Mouse (Mus musculus) hindbrain, embryonic 13.5 days (tissue): ENCODE results near the gene Kdm4d. TPM values are rescaled to one million over a fixed set of nuclear protein-coding genes. Genes with fewer than 3 reads are reported as not detected.
"Not testable (repeated sequence)": the region's sequence is repeated elsewhere in the genome, so short reads cannot be mapped to it uniquely, and the experiment has no call there.

ENCODE experiments used
- ATAC-seq: fragments of 200-750 bp; cut with Nextera tagmentation; 2 replicates; pipeline ENCODE4 v1.8.0; 2017; ENCODE audit warnings: moderate TSS enrichment; ENCODE audit not compliant: low FRiP score
- H3K27ac ChIP-seq: fragments of 300-500 bp; sonication (generic); 2 replicates; pipeline ENCODE4 v1.5.1; 2015; ENCODE audit warnings: inconsistent platforms, mild to moderate bottlenecking, moderate library complexity
- H3K27me3 ChIP-seq: fragments of 300-500 bp; sonication (generic); 2 replicates; pipeline ENCODE4 v1.6.1; 2015; ENCODE audit warnings: mild to moderate bottlenecking, inconsistent platforms
- H3K36me3 ChIP-seq: fragments of 300-500 bp; sonication (generic); 2 replicates; pipeline ENCODE4 v1.6.1; 2015; ENCODE audit warnings: mild to moderate bottlenecking, inconsistent platforms
- H3K4me1 ChIP-seq: fragments of 300-500 bp; sonication (generic); replicated peaks from 2 replicates; pipeline ENCODE4 v1.6.1; 2015; ENCODE audit warnings: inconsistent platforms
- H3K4me2 ChIP-seq: fragments of 300-500 bp; sonication (generic); 2 replicates; pipeline ENCODE4 v1.6.1; 2015; ENCODE audit warnings: inconsistent platforms, mild to moderate bottlenecking, moderate library complexity
- H3K4me3 ChIP-seq: fragments of 300-500 bp; sonication (generic); 2 replicates; pipeline ENCODE4 v1.5.1; 2015; ENCODE audit warnings: mild to moderate bottlenecking, inconsistent platforms
- H3K9ac ChIP-seq: fragments of 300-500 bp; sonication (generic); 2 replicates; pipeline ENCODE4 v1.6.1; 2015; ENCODE audit warnings: mild to moderate bottlenecking, inconsistent platforms
- H3K9me3 ChIP-seq: fragments of 300-500 bp; sonication (generic); 2 replicates; pipeline ENCODE4 v1.6.1; 2016; ENCODE audit warnings: inconsistent platforms
- WGBS: fragments of 180-500 bp; shearing (Covaris S2); methylation state at CpG from one replicate; pipeline ENCODE4 v1.1.7; 2015; 5-methylcytosine and 5-hydroxymethylcytosine counted together
- polyA plus RNA-seq: library from polyadenylated mRNA; unstranded; fragments of >200 nt; fragmentation: Nextera tagmentation; extraction: Ambion mirVana; gene quantifications from 2 replicates; pipeline ENCODE4 v1.2.1, GENCODE M21; 2015

The Kdm4d gene
- polyA plus RNA-seq, 1 experiment from 2014 or later, result 0.36 TPM

- Histone ChIP-seq H3K4me3 (no peak overlapping the region), H3K4me1 (no peaks in the 10 kb centered on the region), H3K36me3 (0 out of 2 replicates have a peak, but pooled peaks cover 11% of the 10 kb centered on the region), H3K9me3 (no peaks in the 10 kb centered on the region), H3K27ac (no peak overlapping the region), H3K4me2 (no peak overlapping the region), H3K27me3 (no peaks in the 10 kb centered on the region), H3K9ac (no peak overlapping the region)
- no peak for ATAC-seq
- 90% methylated on average over 3 of the region's 3 CpGs for WGBS
These were observed 17.8 kb upstream of the Kdm4d start for GRCm38 (mm10) chr9:14518105-14518504.

GRCm38 (mm10) chr9:14517296-14517695 lies 17.0 kb upstream of the Kdm4d start:
- no peaks in the 10 kb centered on the region for H3K9me3 ChIP-seq
- no peak for ATAC-seq
- 56% methylated on average over 1 of the region's 1 CpGs for WGBS
- H3K27ac ChIP-seq, result no peak overlapping the region
- no peak overlapping the region for H3K4me2 ChIP-seq
- H3K9ac ChIP-seq, result no peak overlapping the region
- no peak overlapping the region for H3K4me3 ChIP-seq
- no peaks in the 10 kb centered on the region for H3K27me3 ChIP-seq
- H3K4me1 ChIP-seq, result no peaks in the 10 kb centered on the region
- peaks cover 17% of the 10 kb centered on the region; the same call in 1 of the 2 replicates for H3K36me3 ChIP-seq

GRCm38 (mm10) chr9:14512633-14513445 lies 12.6 kb upstream of the Kdm4d start:
- no peaks in the 10 kb centered on the region for H3K9me3 ChIP-seq
- 79% methylated on average over 9 of the region's 9 CpGs for WGBS
- no peaks in the 10 kb centered on the region for H3K4me1 ChIP-seq
- peak; percentile 78; the same call in 1 of the 2 replicates for ATAC-seq
- no peak overlapping the region for H3K9ac ChIP-seq
- no peak overlapping the region for H3K27ac ChIP-seq
- no peak overlapping the region for H3K4me2 ChIP-seq
- H3K36me3 ChIP-seq, result peaks cover 50% of the 10 kb centered on the region
- H3K27me3 ChIP-seq, result no peaks in the 10 kb centered on the region
- no peak overlapping the region for H3K4me3 ChIP-seq

GRCm38 (mm10) chr9:14500916-14501424 lies 688 bp upstream of the Kdm4d start:
- Histone ChIP-seq H3K4me2 (peak overlapping the region; percentile 80), H3K27me3 (no peaks in the 10 kb centered on the region), H3K9ac (peak overlapping the region; percentile 78), H3K4me3 (peak overlapping the region; percentile 64), H3K9me3 (no peaks in the 10 kb centered on the region), H3K36me3 (peaks cover 35% of the 10 kb centered on the region), H3K4me1 (peaks cover 15% of the 10 kb centered on the region), H3K27ac (peak overlapping the region; percentile 79)
- ATAC-seq, result no peak
- WGBS, result 6% methylated on average over 10 of the region's 10 CpGs

GRCm38 (mm10) chr9:14498896-14499705 lies 1.2 kb downstream of the Kdm4d start:
- Histone ChIP-seq H3K27me3 (no peaks in the 10 kb centered on the region), H3K9me3 (no peaks in the 10 kb centered on the region), H3K27ac (no peak overlapping the region), H3K4me2 (peak overlapping the region; percentile 72), H3K9ac (peak overlapping the region; percentile 76; the same call in 1 of the 2 replicates), H3K4me3 (peak overlapping the region; percentile 64), H3K4me1 (peaks cover 15% of the 10 kb centered on the region), H3K36me3 (peaks cover 18% of the 10 kb centered on the region)
- no peak for ATAC-seq
- 86% methylated on average over 4 of the region's 4 CpGs for WGBS

GRCm38 (mm10) chr9:14463668-14464067 lies 36.6 kb downstream of the Kdm4d start:
- not testable (repeated sequence) for H3K4me1 ChIP-seq, H3K27me3 ChIP-seq, H3K36me3 ChIP-seq, H3K4me3 ChIP-seq, H3K4me2 ChIP-seq, ATAC-seq, H3K9ac ChIP-seq, H3K9me3 ChIP-seq, H3K27ac ChIP-seq
- 71% methylated on average over 12 of the region's 12 CpGs for WGBS

GRCm38 (mm10) chr9:14462536-14462935 lies 37.7 kb downstream of the Kdm4d start:
- H3K36me3 ChIP-seq, H3K4me2 ChIP-seq, H3K9me3 ChIP-seq, H3K9ac ChIP-seq, H3K4me1 ChIP-seq, H3K27ac ChIP-seq, ATAC-seq, H3K27me3 ChIP-seq, H3K4me3 ChIP-seq: not testable (repeated sequence)
- WGBS, result 100% methylated on average over 1 of the region's 1 CpGs

- Histone ChIP-seq H3K27ac (no peak overlapping the region), H3K4me1 (no peaks in the 10 kb centered on the region), H3K27me3 (no peaks in the 10 kb centered on the region), H3K36me3 (no peaks in the 10 kb centered on the region), H3K4me3 (no peak overlapping the region), H3K4me2 (no peak overlapping the region), H3K9ac (no peak overlapping the region), H3K9me3 (no peaks in the 10 kb centered on the region)
- WGBS, result 92% methylated on average over 3 of the region's 3 CpGs
- ATAC-seq, result no peak
These were observed 44.0 kb downstream of the Kdm4d start for GRCm38 (mm10) chr9:14456320-14456719.

- H3K9ac ChIP-seq, H3K27me3 ChIP-seq, H3K9me3 ChIP-seq, H3K4me1 ChIP-seq, ATAC-seq, H3K36me3 ChIP-seq, H3K27ac ChIP-seq, H3K4me2 ChIP-seq, H3K4me3 ChIP-seq: not testable (repeated sequence)
- WGBS, result 79% methylated on average over 8 of the region's 8 CpGs
These were observed 49.2 kb downstream of the Kdm4d start for GRCm38 (mm10) chr9:14451120-14451519.

GRCm38 (mm10) chr9:14447086-14447485 lies 53.2 kb downstream of the Kdm4d start:
- not testable (repeated sequence) for H3K9me3 ChIP-seq, H3K4me1 ChIP-seq, H3K27ac ChIP-seq, H3K9ac ChIP-seq, ATAC-seq, H3K36me3 ChIP-seq, H3K27me3 ChIP-seq, H3K4me3 ChIP-seq, H3K4me2 ChIP-seq
- 87% methylated on average over 2 of the region's 2 CpGs for WGBS

- no peak overlapping the region for H3K27ac ChIP-seq
- no peaks in the 10 kb centered on the region for H3K36me3 ChIP-seq
- 97% methylated on average over 1 of the region's 1 CpGs for WGBS
- H3K4me1 ChIP-seq, result no peaks in the 10 kb centered on the region
- H3K27me3 ChIP-seq, result no peaks in the 10 kb centered on the region
- H3K9ac ChIP-seq, result no peak overlapping the region
- H3K4me3 ChIP-seq, result no peak overlapping the region
- H3K4me2 ChIP-seq, result no peak overlapping the region
- H3K9me3 ChIP-seq, result no peaks in the 10 kb centered on the region
- no peak for ATAC-seq
These were observed 59.9 kb downstream of the Kdm4d start for GRCm38 (mm10) chr9:14440347-14440746.

GRCm38 (mm10) chr9:14433252-14433939 lies 66.9 kb downstream of the Kdm4d start:
- WGBS, result 68% methylated on average over 11 of the region's 11 CpGs
- Histone ChIP-seq H3K4me2 (no peak overlapping the region), H3K4me3 (no peak overlapping the region), H3K9ac (no peak overlapping the region), H3K27me3 (no peaks in the 10 kb centered on the region), H3K9me3 (no peaks in the 10 kb centered on the region), H3K27ac (no peak overlapping the region), H3K36me3 (no peaks in the 10 kb centered on the region), H3K4me1 (no peaks in the 10 kb centered on the region)
- ATAC-seq, result no peak
